Mouse (Mus musculus) spleen, adult 2 months (tissue): ENCODE data around the gene Lrrc1.

Source experiments
- CTCF ChIP-seq: fragments of 200-500 bp; IDR thresholded peaks from 2 replicates; pipeline ENCODE4 v1.5.1; 2011; ENCODE audit warnings: mild to moderate bottlenecking, inconsistent platforms; ENCODE audit not compliant: insufficient read depth, insufficient read length, insufficient replicate concordance; ENCODE audit errors: extremely low read depth
- POLR2A ChIP-seq: fragments of 200-500 bp; IDR thresholded peaks from 2 replicates; pipeline ENCODE4 v1.6.1; 2011; ENCODE audit warnings: low read depth, low read length, inconsistent platforms

GRCm38 (mm10) chr9:77397027-77397426, 147.6 kb downstream of the Lrrc1 start:
- TF ChIP-seq POLR2A (no peak), CTCF (no peak)
